Mouse (Mus musculus) brain, embryonic 14.5 days (tissue): ENCODE measurements at regions not wholly inside any gene's neighbourhood (a gene's known extent, or its start where the extent isn't known, plus 50 kb on each side); places are given as distances from the start of the nearest gene placed in this dataset.

Source experiments
- CTCF ChIP-seq: fragments of 200-500 bp; IDR thresholded peaks from 2 replicates; pipeline ENCODE4 v1.5.1; 2012; ENCODE audit warnings: inconsistent platforms, mild to moderate bottlenecking, moderate library complexity, borderline replicate concordance; ENCODE audit not compliant: insufficient read depth, insufficient read length; ENCODE audit errors: extremely low read depth
- POLR2A ChIP-seq: fragments of 200-500 bp; IDR thresholded peaks from 2 replicates; pipeline ENCODE4 v1.6.1; 2012; ENCODE audit warnings: mild to moderate bottlenecking, inconsistent platforms, borderline replicate concordance; ENCODE audit not compliant: poor library complexity, insufficient read depth, insufficient read length, severe bottlenecking; ENCODE audit errors: extremely low read depth

DNA sequence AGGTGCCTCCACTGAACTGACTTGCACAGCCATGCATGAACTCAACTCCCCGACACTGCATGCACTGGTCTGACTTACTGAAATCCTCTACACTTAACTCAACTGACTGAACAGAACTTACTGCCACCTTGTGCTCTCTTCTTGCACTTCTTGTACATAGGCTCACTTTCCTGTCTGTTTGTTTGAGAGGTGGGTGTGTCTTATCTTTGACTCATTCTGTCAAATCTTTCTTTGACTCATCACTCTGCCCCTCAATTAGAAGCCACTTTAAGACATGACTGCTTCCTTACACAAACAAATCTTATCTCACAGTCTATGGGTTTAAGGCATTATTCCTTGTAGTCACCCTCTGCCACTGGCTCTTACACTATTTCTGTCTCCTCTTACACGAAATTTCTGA, 505.5 kb downstream of the Brinp3 start:
- TF ChIP-seq POLR2A (no peak), CTCF (no peak)
